Mouse (Mus musculus) layer of hippocampus, adult 2 months (tissue): ENCODE results near the gene Amot. TPM values are rescaled to one million over a fixed set of nuclear protein-coding genes. Genes with fewer than 3 reads are reported as not detected.
A peak's percentile ranks its signal among the peaks of the same experiment; 100 is the strongest.

Experiments used
- DNase-seq, 2 experiments: peaks; one replicate each; pipeline ENCODE4 v3.0.0; 2022; ENCODE audit warnings: low spot score in 2 of 2
- H3K27ac ChIP-seq: fragments of 200-600 bp; 2 replicates; pipeline ENCODE4 v1.8.1; 2022
- H3K4me3 ChIP-seq: fragments of 200-600 bp; 2 replicates; pipeline ENCODE4 v1.8.1; 2022; ENCODE audit warnings: mild to moderate bottlenecking
- CTCF ChIP-seq: fragments of 200-600 bp; conservative IDR thresholded peaks from 2 replicates; pipeline ENCODE4 v1.8.1; 2022; ENCODE audit warnings: antibody characterized with exemption, mild to moderate bottlenecking, moderate library complexity
- total RNA-seq, 2 experiments: library from RNA; stranded (reverse); gene quantifications; 2 replicates each; pipeline ENCODE4 v1.2.3; 2021

The Amot gene
- total RNA-seq, 2 experiments from 2014 or later = 26.7 to 31.9 TPM

DNA sequence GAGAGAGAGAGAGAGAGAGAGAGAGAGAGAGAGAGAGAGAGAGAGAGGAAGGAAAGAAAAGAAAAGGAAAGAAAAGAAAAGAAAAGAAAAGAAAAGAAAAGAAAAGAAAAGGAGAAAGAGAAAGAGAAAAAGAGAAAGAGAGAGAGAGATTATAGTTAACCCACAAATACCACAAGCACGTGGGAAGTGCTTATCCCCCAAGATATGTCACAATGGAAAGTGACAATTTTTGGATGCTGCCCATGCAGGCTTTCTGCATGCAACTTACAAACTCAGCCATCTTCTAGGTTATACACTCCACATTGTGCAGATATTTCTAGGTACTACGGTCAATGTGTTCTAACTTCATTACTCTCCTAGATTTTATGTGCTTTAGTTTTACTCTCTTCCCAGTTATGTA is 41.5 kb downstream of the Amot start:
- TF ChIP-seq CTCF = no peak
- H3K27ac ChIP-seq = no peak overlapping the region
- no peak for DNase-seq
- H3K4me3 ChIP-seq = no peak overlapping the region

GRCm38 (mm10) chrX:145461339-145461738 is 43.6 kb downstream of the Amot start:
- DNase-seq = no peak
- no peak for TF ChIP-seq CTCF
- Histone ChIP-seq H3K27ac (no peak overlapping the region), H3K4me3 (no peak overlapping the region)

- no peak for TF ChIP-seq CTCF
- H3K4me3 ChIP-seq = no peak overlapping the region
- no peak overlapping the region for H3K27ac ChIP-seq
- DNase-seq = no peak
These were observed 48.7 kb downstream of the Amot start for GRCm38 (mm10) chrX:145456251-145456650.

DNA sequence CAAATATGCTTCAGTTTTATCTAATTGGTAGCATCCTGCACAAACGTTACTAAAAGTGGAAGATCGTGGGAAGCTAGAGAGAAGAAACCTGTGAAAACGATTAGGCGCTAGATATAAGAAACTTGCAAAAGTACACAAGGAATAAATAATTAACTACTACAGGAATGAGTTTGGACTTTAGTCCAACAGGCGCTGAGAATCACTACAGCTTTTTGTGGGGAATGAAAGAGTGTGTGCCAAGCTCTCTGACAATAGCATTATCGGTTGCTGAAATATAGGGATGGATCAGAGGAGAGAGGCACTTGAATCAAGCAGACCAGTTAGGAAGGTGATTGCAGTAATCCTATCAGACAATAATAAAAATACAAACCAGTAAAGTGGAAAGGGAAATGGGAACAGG is 49.4 kb downstream of the Amot start:
- H3K4me3 ChIP-seq = no peak overlapping the region
- peak overlapping the region; percentile 46; the same call in 1 of the 2 replicates for H3K27ac ChIP-seq
- DNase-seq = no peak
- TF ChIP-seq CTCF = no peak

DNA sequence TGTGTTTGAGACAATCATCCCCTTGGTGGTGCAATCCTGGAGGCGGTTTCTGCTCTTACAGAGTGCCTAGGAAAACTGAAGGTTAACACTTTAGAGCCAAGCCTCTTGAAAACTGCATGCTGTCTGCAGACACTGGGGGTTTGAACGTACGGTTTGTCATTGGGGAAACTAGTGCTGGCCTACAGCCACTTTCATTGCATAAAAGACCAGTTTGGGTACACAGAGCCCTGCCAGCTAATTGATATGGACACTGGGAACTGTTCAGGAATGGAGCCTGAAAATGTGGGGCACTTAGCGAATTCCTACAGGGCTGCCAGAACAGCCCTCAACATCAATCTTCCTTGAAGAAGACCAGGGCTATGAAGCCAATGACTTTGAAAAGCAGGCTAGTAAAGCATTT is 50.2 kb downstream of the Amot start:
- H3K4me3 ChIP-seq = no peak overlapping the region
- H3K27ac ChIP-seq = peak overlapping the region; percentile 46; the same call in 1 of the 2 replicates
- no peak for TF ChIP-seq CTCF
- DNase-seq = peak in 1 of 2 experiments; percentile 12

DNA sequence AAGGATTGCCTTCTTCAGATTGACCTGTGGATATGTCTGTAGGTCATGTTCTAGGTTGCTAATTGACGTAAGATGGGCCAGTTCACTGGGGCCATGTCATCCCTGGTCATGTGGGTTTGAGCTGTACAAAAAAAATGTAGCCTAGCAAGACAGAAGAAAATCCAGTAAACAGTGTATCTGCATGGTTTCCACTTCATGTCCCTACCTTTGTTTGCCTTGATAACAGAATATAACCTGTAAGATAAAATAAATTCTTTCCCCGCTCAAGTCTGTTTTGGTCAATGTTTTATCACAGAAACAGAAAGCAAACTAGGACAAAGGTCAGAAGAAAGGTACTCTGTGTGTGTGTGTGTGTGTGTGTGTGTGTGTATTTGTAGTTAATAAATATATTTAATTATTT is 63.5 kb downstream of the Amot start:
- DNase-seq = no peak
- Histone ChIP-seq H3K27ac (no peak overlapping the region), H3K4me3 (no peak overlapping the region)
- no peak for TF ChIP-seq CTCF

DNA sequence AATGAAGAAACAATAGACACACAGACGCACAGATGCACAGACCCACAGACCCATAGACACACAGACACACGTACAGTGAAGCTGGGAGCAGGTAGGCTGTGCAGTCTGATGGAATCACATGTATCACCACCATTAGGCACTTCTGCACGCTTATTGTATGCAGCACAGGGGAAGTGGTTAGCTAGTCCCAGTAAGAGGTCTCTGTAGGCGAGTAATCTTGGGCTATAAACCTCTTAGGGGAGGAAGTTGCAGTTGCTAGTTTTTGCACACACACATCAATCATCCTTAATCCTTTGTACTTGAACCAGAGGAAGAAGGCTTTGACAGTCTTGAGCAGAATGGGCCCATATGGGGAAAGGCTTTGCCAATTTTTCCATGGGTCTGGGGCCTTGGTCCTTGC is 71.3 kb downstream of the Amot start:
- no peak overlapping the region for H3K27ac ChIP-seq
- no peak for TF ChIP-seq CTCF
- H3K4me3 ChIP-seq = no peak overlapping the region
- DNase-seq = no peak

- TF ChIP-seq CTCF = no peak
- Histone ChIP-seq H3K27ac (no peak overlapping the region), H3K4me3 (no peak overlapping the region)
- DNase-seq = no peak
These were observed 74.0 kb downstream of the Amot start for GRCm38 (mm10) chrX:145430836-145431570.

GRCm38 (mm10) chrX:145428811-145429210 is 76.2 kb downstream of the Amot start:
- TF ChIP-seq CTCF = no peak
- H3K27ac ChIP-seq = no peak overlapping the region
- DNase-seq = no peak
- H3K4me3 ChIP-seq = no peak overlapping the region

GRCm38 (mm10) chrX:145424026-145424425 is 81.0 kb downstream of the Amot start:
- Histone ChIP-seq H3K4me3 (no peak overlapping the region), H3K27ac (no peak overlapping the region)
- no peak for DNase-seq
- TF ChIP-seq CTCF = no peak

GRCm38 (mm10) chrX:145414319-145414718 is 90.7 kb downstream of the Amot start:
- no peak for DNase-seq
- Histone ChIP-seq H3K27ac (no peak overlapping the region), H3K4me3 (no peak overlapping the region)
- TF ChIP-seq CTCF = no peak

DNA sequence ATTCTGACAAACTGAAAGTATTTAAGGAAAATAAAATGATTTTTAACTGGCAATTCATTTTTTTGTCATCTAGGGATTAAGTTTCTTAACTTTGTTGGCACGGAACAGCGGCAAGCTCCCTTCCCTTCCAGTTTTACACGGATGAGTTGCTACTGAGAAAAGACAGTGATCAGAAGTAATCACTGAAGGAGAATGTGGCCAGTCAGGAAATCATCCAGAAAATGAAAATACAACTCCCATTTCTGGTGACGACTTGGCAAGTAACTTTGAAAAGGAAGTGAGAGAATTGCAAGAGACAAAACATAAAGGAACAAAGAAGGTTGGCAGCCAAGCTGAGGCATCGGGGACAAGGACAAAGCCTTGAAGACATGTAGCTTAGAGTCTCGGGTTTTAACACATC is 93.6 kb downstream of the Amot start:
- TF ChIP-seq CTCF = no peak
- DNase-seq = no peak
- Histone ChIP-seq H3K4me3 (no peak overlapping the region), H3K27ac (no peak overlapping the region)

DNA sequence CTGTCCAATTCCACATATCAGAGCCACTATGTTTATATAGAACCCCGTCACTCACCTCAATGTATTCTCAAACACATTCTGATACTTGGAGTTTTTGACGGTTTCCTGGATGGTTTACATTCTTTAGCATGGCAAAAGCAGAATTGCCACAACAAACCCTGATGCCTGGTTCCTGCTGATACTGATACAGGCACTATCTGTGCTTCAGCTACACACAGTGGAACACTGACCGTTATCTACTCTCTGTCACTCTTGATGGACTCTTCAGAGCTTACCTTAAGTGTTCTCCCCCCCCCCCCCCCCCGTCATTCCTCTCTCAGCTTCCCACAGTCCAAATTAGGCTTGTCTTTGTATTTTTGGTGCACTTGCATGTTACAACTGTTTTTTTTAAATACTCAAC is 98.9 kb downstream of the Amot start:
- TF ChIP-seq CTCF = no peak
- DNase-seq = no peak
- H3K4me3 ChIP-seq = no peak overlapping the region
- H3K27ac ChIP-seq = no peak overlapping the region

- Histone ChIP-seq H3K4me3 (no peak overlapping the region), H3K27ac (no peak overlapping the region)
- no peak for DNase-seq
- no peak for TF ChIP-seq CTCF
These were observed 103.1 kb downstream of the Amot start for GRCm38 (mm10) chrX:145401926-145402325.
